Mouse (Mus musculus): Measurements from ENCODE around the gene Rps26.

GRCm38 (mm10) chr10:128627398-128628317 is 1.1 kb upstream of the Rps26 start:
- TF ChIP-seq CTCF (IDR thresholded peaks at IDR 0.05; ENCODE audit: low read depth, low read length) (no peak), POLR2A (IDR thresholded peaks at IDR 0.05; ENCODE audit: borderline replicate concordance, low read depth, low read length) (no peak)

Measured in bone marrow macrophage, adult 2 months (primary cell).